ENCODE assay signal across 8 mouse cellular contexts in genomic region chr1:154180952-154181351, GRCm38 (mm10). TPM values are rescaled to one million over a fixed set of nuclear protein-coding genes. Genes with fewer than 3 reads are reported as not detected.
DNase-seq lines count a peak whose midpoint lies in the region; ATAC-seq and TF ChIP-seq lines count a peak whose summit lies in the region.

No protein-coding gene starts in this region.

- no peak overlapping the region for H3K27ac ChIP-seq in hindbrain, embryonic 15.5 days (replicated peaks)

- H3K36me3 ChIP-seq in hindbrain, embryonic 15.5 days: no peaks in the 10 kb centered on the region

- TF ChIP-seq CTCF in Patski (IDR thresholded peaks at IDR 0.05): peak; percentile 86

- WGBS in hindbrain, embryonic 15.5 days: 26% methylated on average over 2 of the region's 2 CpGs

- CTCF ChIA-PET in Patski (lab: Charles Lee): interaction anchor here (0.9 to 2.7 kb wide), 6 partner anchors 13 to 286 kb away, joined by 3 to 24 read pairs (median 4); no protein-coding TSS in a partner anchor

- H3K27me3 ChIP-seq in Patski: peaks cover 10% of the 10 kb centered on the region
- H3K27me3 ChIP-seq in hindbrain, embryonic 15.5 days: no peaks in the 10 kb centered on the region

- H3K4me3 ChIP-seq in hindbrain, embryonic 15.5 days: no peak overlapping the region

- H3K4me2 ChIP-seq in hindbrain, embryonic 15.5 days: no peak overlapping the region

- H3K9ac ChIP-seq in hindbrain, embryonic 15.5 days: no peak overlapping the region

- peak; percentile 78 for ATAC-seq in Patski
- ATAC-seq in frontal cortex, adult (ENCODE audit: low TSS enrichment): peak; percentile 83
- peak; percentile 95 for ATAC-seq in hindbrain, embryonic 15.5 days (ENCODE audit: low FRiP score, low read depth)

- in situ Hi-C loops in Patski (cut with MboI; ENCODE audit: low pct_unique_long_range_greater_than_20kb): loop anchor here (5.0 kb wide), 1 partner anchor 289 kb away; the partner anchor contains the start of gene Teddm1a

- POLR2A ChIA-PET in Patski (lab: Charles Lee): interaction anchor here (1.7 kb wide), 1 partner anchor 285 kb away, joined by 5 read pairs; no protein-coding TSS in a partner anchor

- no peaks in the 10 kb centered on the region for H3K9me3 ChIP-seq in hindbrain, embryonic 15.5 days

- no peaks in the 10 kb centered on the region for H3K4me1 ChIP-seq in hindbrain, embryonic 15.5 days (replicated peaks)

- no peak for DNase-seq in Patski (ENCODE audit: low read depth, low spot score)
- peak; percentile 71 for DNase-seq in cerebellum, adult 8-10 months
- peak; percentile 76 to 82 for DNase-seq in layer of hippocampus, postnatal 25 days (ENCODE audit: extremely low spot score in 1 of 2, low spot score in 1 of 2)
- peak; percentile 84 for DNase-seq in lung, postnatal 36 days
- peak; percentile 89 to 91 for DNase-seq in right cerebral cortex, postnatal 10 days (ENCODE audit: low spot score in 2 of 2)
- DNase-seq in urinary bladder, postnatal 36 days (ENCODE audit: low spot score in 2 of 2): peak; percentile 64 to 77

RNA-seq across cellular contexts. Expression of gene Zfp648, which starts 20.0 kb away (rescaled TPM):
- not detected for polyA plus RNA-seq in Patski (2021)
- polyA plus RNA-seq in hindbrain, embryonic 15.5 days (2015; fragmentation: Nextera tagmentation; extraction: Ambion mirVana): 1.4 TPM in 2 replicates
- under 1 TPM; 0.31 to 0.37 TPM for total RNA-seq in layer of hippocampus, postnatal 25 days (2021)
